Mouse (Mus musculus) urinary bladder, postnatal 14 days (tissue): ENCODE data around the gene Gimap8.

Source experiments
- DNase-seq: peaks from one replicate; pipeline ENCODE4 v3.0.0; 2021; ENCODE audit warnings: low spot score

Gene Gimap8

GRCm38 (mm10) chr6:48706130-48706529 lies 59.1 kb downstream of the Gimap8 start:
- no peak for DNase-seq
